Mouse (Mus musculus) C2C12 (cell line): ENCODE measurements around the gene Kcns1. TPM values are rescaled to one million over a fixed set of nuclear protein-coding genes. Genes with fewer than 3 reads are reported as not detected.

Experiments used
- H3K27me3 ChIP-seq: one replicate; pipeline ENCODE4 v1.6.1; 2011; ENCODE audit not compliant: control insufficient read depth, insufficient read depth, insufficient read length
- H3K36me3 ChIP-seq: one replicate; pipeline ENCODE4 v1.6.1; 2011; ENCODE audit not compliant: control insufficient read depth, insufficient read depth
- H3K4me3 ChIP-seq: one replicate; pipeline ENCODE4 v1.5.1; 2011; ENCODE audit warnings: mild to moderate bottlenecking, control low read depth; ENCODE audit not compliant: poor library complexity, insufficient read depth, severe bottlenecking
- H3K79me2 ChIP-seq: one replicate; pipeline ENCODE4 v1.6.1; 2011; ENCODE audit not compliant: control insufficient read depth, insufficient read depth
- H3K79me3 ChIP-seq: one replicate; pipeline ENCODE4 v1.6.1; 2011; ENCODE audit warnings: low read depth, control low read depth
- H3ac ChIP-seq: one replicate; pipeline ENCODE3; 2011; ENCODE audit warnings: low read depth; ENCODE audit not compliant: control insufficient read depth, insufficient read length
- CEBPB ChIP-seq: IDR thresholded peaks from one replicate; pipeline ENCODE4 v1.6.1; 2011; ENCODE audit warnings: low read depth, mild to moderate bottlenecking, control low read depth, moderate library complexity
- CTCF ChIP-seq: IDR thresholded peaks from one replicate; pipeline ENCODE4 v1.5.1; 2011; ENCODE audit not compliant: control insufficient read depth, insufficient read depth, insufficient read length
- FOSL1 ChIP-seq: IDR thresholded peaks from one replicate; pipeline ENCODE4 v1.8.0; 2011; ENCODE audit warnings: mild to moderate bottlenecking, low read length; ENCODE audit not compliant: poor library complexity, insufficient read depth, severe bottlenecking
- MAX ChIP-seq: IDR thresholded peaks from one replicate; pipeline ENCODE4 v1.6.1; 2011; ENCODE audit warnings: mild to moderate bottlenecking, control low read depth
- MYOD1 ChIP-seq: IDR thresholded peaks from one replicate; pipeline ENCODE4 v1.6.1; 2011; ENCODE audit warnings: low read depth; ENCODE audit not compliant: control insufficient read depth, insufficient read length
- MYOG ChIP-seq: IDR thresholded peaks from one replicate; pipeline ENCODE4 v1.6.1; 2011; ENCODE audit not compliant: control insufficient read depth, insufficient read length; ENCODE audit errors: extremely low read depth
- USF1 ChIP-seq: IDR thresholded peaks from one replicate; pipeline ENCODE4 v1.6.1; 2011; ENCODE audit warnings: low read depth, mild to moderate bottlenecking, control low read depth, moderate library complexity
- polyA plus RNA-seq: library from polyadenylated mRNA; unstranded; fragments of >200 nt; fragmentation: generic; extraction: Trizol; gene quantifications from one replicate; pipeline ENCODE4 v1.2.1, GENCODE M21; 2012; ENCODE audit warnings: missing spikeins

The Kcns1 gene
- polyA plus RNA-seq, 1 experiment = not detected

- Histone ChIP-seq H3K79me2 (no peaks in the 10 kb centered on the region), H3K36me3 (no peaks in the 10 kb centered on the region), H3K79me3 (no peaks in the 10 kb centered on the region), H3K27me3 (peaks cover 23% of the 10 kb centered on the region), H3ac (no peak within 1 kb of the TSS), H3K4me3 (no peak within 1 kb of the TSS)
- TF ChIP-seq MAX = no peak
- no peak for TF ChIP-seq USF1
- TF ChIP-seq FOSL1 = no peak
- no peak for TF ChIP-seq CTCF
- TF ChIP-seq CEBPB = no peak
- TF ChIP-seq MYOG = no peak
- no peak for TF ChIP-seq MYOD1
Observed at GRCm38 (mm10) chr2:164199626-164200327, 28.9 kb upstream of the Kcns1 start, which contains the start of gene Wfdc15a. Gene Wfdc15a, minus strand, starts transcription at chr2:164200130.

DNA sequence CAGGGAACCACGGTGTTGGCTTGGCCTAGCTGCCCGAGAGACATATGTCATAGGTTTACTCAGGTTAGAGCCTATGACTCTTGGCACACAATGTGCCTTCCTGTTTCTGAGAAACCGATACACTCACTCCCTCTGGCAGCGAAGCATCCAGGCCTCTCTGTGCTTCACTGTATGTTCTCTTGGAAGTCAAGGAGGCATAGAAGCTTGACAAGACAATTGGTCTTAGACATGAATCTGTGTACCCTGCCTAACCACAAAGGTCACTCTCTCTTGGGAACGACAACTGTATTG is 25.7 kb upstream of the Kcns1 start:
- H3ac ChIP-seq = no peak overlapping the region
- H3K79me2 ChIP-seq = no peaks in the 10 kb centered on the region
- no peaks in the 10 kb centered on the region for H3K79me3 ChIP-seq
- H3K27me3 ChIP-seq = peaks cover 46% of the 10 kb centered on the region
- no peak overlapping the region for H3K4me3 ChIP-seq
- TF ChIP-seq USF1 (no peak), FOSL1 (no peak), MYOD1 (no peak), MAX (no peak), CEBPB (no peak), MYOG (no peak), CTCF (no peak)
- H3K36me3 ChIP-seq = no peaks in the 10 kb centered on the region

GRCm38 (mm10) chr2:164195971-164196699 is 25.2 kb upstream of the Kcns1 start:
- peaks cover 51% of the 10 kb centered on the region for H3K27me3 ChIP-seq

GRCm38 (mm10) chr2:164194959-164195630 is 24.2 kb upstream of the Kcns1 start:
- TF ChIP-seq CEBPB = no peak
- no peak for TF ChIP-seq MAX
- no peak for TF ChIP-seq USF1
- no peak for TF ChIP-seq FOSL1
- TF ChIP-seq CTCF = no peak
- no peak for TF ChIP-seq MYOG
- H3K79me2 ChIP-seq = no peaks in the 10 kb centered on the region
- no peak overlapping the region for H3K4me3 ChIP-seq
- no peaks in the 10 kb centered on the region for H3K79me3 ChIP-seq
- no peaks in the 10 kb centered on the region for H3K36me3 ChIP-seq
- peaks cover 61% of the 10 kb centered on the region for H3K27me3 ChIP-seq
- H3ac ChIP-seq = no peak overlapping the region

More at GRCm38 (mm10) chr2:164195971-164196699, 25.2 kb upstream of the Kcns1 start:
- Histone ChIP-seq H3K79me3 (no peaks in the 10 kb centered on the region), H3K4me3 (no peak overlapping the region), H3K79me2 (no peaks in the 10 kb centered on the region), H3ac (no peak overlapping the region), H3K36me3 (no peaks in the 10 kb centered on the region)
- no peak for TF ChIP-seq CEBPB
- no peak for TF ChIP-seq CTCF
- no peak for TF ChIP-seq FOSL1
- no peak for TF ChIP-seq MAX
- no peak for TF ChIP-seq USF1
- TF ChIP-seq MYOG = no peak
- TF ChIP-seq MYOD1 = no peak

DNA sequence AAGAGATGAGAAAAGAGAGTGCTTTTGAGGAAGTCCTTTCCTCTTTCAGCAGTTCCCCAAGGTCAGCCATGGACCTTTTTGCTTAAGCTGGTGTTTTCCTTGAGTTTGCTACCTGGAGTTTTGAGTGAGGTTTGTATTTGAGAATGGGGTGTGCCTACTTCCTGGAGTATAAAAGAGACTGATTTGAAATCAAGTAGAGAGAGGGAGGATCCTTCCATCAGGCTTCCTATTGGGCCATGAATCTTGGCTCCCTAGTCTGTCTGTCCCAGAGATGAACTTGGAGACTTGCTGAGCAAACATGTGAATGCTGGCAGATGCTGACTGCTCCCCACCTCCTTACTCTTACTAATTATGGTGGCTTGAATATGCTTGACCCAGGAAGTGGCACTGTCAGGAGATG is 21.4 kb upstream of the Kcns1 start:
- Histone ChIP-seq H3K79me3 (no peaks in the 10 kb centered on the region), H3K27me3 (peaks cover 66% of the 10 kb centered on the region), H3K79me2 (no peaks in the 10 kb centered on the region), H3K4me3 (no peak overlapping the region), H3K36me3 (no peaks in the 10 kb centered on the region), H3ac (no peak overlapping the region)
- TF ChIP-seq MYOG (no peak), USF1 (no peak), MYOD1 (no peak), CEBPB (no peak), CTCF (no peak), MAX (no peak), FOSL1 (no peak)
